Mouse (Mus musculus) telencephalon, adult 2 months (tissue): ENCODE data around the gene Hoxc4.

Source experiments
- DNase-seq: peaks from one replicate; pipeline ENCODE4 v3.0.0-alpha.2; 2011; ENCODE audit warnings: low read depth, low spot score

Gene Hoxc4

DNA sequence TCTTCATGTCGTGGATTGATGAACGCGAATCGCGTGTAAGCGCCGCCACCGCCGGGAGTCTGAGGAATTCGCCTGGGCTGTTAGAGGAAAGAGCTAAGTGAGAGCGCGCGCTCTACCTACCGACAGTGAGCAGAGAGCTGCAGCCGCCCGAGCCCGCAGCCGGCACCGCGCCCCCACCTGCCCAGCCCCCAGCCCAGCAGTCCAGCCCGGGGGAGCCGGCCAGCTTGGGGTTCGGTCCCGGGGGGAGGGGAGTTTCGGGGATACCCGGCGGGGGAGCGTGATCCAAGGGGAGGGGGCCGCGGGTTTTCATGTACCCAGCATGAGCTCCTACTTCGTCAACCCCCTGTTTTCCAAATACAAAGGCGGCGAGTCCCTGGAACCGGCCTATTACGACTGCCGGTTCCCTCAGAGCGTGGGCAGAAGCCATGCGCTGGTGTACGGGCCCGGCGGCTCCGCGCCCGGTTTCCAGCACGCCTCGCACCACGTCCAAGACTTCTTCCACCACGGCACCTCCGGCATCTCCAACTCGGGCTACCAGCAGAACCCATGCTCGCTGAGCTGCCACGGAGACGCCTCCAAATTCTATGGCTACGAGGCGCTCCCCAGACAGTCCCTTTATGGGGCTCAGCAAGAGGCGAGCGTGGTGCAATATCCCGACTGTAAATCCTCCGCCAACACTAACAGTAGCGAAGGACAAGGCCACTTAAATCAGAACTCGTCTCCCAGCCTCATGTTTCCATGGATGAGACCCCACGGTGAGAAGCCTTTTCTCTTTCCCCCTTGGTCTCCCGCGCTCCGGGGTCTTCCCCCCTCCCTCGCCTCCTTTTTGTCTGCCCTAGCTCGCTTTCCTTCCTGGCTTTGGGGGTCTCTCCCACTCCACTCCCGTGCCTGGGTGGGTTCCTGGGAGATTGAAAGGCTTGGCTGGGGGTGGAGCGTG, 28.0 kb upstream of the Hoxc4 start, which contains the start of gene Hoxc8:
Gene Hoxc8 (plus strand): TSS at position 147 of the 937 bp plus-strand sequence.
- DNase-seq = no peak

DNA sequence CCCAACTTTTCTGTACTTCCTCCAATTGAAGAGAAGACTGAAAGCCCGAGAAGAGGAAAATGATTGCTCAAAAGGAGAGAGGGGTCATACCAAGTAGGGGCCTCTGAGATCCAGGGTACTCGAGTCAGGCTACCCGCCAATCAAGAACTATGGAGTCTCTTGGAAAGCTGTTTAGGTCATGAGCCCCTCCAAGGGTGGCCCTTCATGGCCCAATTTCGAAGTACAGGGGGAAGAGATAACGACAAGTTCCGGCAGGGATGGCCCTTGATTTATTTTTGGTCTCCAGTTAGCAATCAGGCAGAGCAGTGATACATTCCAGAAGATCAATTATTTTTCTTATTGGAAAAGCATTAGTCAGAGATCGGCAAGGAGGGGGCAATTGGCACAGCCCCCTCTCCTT, 27.0 kb upstream of the Hoxc4 start:
- no peak for DNase-seq

DNA sequence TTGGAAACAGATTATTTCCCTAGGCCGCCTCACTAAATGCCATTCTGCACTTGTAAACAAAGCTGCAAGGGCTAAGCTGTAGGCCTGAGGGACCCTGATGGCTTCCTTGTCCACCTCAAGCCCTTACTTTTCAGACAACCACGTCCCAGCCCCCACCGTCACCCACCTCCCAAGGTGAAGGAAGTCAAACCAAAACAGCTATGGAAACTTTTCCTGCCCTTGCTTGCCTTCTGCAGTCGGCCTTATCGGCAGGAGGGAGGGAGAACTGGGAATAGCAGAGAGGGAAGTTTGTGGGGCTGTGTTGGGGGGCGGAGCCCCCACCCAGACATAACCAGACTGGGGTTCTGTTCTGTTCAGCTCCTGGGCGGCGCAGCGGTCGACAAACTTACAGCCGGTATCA, 26.5 kb upstream of the Hoxc4 start:
- no peak for DNase-seq

DNA sequence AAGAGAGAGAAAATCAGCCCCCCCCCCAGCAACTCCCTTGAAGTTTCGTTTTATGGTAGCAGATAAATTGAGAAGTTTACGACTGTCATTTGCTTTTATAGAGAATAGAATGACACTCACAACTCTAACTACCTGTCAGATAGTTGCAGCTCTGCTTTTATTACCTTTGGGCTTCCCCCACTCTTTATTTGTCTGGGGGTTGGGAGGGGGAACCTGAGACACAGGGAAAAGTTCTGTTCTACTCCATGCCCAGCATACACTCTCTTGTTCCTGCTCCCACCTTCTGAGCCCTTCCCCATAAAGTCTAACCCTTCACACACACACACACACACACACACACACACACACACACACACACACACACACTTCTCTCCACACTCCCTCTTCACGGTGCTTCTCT, 25.9 kb upstream of the Hoxc4 start:
- DNase-seq = no peak

DNA sequence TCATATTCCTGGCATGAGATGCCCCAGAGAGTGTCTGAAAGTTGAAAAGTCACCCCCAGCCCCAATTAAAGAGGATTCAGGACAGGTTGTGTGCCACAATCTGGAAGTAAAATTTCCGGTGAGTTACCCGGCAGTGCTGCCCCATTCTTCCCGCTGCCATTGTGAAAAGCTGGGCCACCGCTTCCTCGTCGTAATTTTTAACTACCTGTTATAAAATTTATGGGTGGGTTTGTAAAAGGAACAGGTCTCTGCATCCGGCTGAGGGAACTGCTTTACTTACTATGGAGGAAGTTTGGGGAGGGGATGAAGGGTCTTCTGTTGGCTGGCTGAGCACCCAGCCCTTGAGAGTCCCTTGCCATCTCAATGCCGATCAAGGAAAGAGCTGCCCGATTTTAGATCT, 22.2 kb upstream of the Hoxc4 start:
- DNase-seq = no peak

DNA sequence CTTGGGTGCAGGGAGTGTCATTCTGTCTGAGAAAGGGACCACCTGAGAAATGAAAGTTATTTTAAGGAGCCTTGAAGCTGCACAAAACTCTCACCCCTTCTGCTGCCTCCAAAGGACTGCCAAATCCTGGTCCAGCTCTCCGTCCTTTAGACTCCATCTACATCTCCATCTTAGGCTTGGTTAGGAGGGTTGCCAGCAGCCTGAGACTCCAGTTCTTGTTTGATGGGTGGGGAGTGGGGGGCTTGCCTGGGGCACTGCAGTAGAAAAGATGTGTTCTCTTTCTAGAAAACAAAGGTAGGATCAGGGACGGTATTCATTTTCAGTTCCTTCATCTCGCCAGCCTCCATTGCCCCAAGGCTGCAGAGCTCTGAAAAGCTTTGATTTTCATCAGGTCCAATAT, 21.3 kb upstream of the Hoxc4 start:
- no peak for DNase-seq

DNA sequence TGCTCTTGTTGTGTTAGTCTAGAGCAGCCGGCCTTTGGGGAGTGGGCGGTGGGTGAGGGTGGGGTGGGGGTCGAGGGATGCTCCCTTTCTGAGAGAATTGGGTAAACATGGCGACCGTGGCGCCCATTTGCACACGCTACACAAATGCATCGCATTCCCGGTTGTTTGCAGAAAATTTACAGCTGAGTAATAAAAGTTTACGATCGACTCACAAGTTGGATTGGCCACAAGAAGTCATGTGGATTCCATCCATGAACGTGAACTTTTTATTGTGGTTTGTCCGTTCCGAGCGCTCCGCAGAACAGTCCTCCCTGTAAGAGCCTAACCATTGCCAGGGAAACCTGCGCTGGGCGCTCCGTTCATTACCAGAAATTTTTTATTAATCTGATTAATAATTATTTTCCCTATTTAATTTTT, 20.8 kb upstream of the Hoxc4 start, which contains the start of gene Hoxc6:
Gene Hoxc6 (plus strand): TSS at position 319 of the 417 bp plus-strand sequence.
- DNase-seq = no peak

DNA sequence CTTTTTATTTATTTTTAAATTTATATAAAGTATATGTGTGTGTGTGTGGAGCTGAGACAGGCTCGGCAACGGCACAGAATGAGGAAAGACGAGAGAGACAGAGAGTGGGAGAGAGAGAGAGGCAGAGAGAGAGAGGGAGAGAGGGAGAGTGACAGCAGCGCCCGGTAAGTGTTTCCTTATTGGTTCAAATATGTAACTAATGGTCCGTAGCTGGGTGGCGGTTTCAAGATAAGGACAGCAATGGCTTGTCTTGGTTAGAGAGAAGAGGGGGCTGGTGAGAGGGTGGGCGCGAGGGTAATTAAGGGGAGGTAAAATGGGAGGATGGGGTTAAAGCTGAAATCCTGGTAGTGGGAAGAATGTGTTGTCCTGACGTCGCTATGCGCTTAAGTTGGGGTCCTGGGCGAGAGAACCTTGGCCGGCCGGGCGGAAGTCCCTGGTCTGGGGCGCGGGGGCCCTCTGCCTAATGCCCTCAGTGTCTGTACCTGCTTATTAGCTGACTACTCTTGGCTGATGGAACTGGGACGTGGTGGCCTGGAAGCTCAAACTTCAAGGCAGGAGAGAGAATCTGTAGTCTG, 20.0 kb upstream of the Hoxc4 start:
- no peak for DNase-seq

DNA sequence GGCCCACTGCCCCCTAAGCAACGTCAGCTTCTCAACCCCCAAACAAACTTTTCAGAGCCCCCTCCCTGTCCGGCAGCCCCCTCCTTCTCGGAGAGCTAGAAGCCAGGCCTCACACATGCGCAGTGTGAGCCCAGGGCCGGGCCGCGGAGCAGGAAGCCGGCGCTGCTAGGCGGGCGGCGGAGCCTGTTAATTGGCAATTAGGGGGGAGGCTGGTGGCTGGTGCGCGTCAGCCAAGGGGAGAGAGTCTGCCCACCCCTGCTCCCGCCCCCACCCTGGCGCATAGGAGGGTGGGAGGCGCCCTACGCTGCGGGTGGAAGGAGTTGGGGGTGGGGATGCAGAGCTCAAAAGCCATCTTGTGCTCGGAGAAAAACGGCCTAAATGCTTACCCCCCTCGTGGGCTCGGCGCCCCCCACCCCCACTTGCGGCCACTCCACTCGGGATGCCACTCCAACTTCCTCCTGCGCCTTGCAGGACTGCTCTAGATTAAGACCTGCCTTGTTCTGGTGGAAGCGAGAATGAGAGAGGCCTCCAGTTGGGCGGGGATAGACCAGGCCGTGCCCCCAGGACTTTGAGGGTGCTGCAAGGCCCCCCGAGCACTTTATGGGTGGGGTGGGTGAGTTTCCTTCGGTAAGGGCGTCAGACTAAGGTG, 19.4 kb upstream of the Hoxc4 start:
- no peak for DNase-seq

DNA sequence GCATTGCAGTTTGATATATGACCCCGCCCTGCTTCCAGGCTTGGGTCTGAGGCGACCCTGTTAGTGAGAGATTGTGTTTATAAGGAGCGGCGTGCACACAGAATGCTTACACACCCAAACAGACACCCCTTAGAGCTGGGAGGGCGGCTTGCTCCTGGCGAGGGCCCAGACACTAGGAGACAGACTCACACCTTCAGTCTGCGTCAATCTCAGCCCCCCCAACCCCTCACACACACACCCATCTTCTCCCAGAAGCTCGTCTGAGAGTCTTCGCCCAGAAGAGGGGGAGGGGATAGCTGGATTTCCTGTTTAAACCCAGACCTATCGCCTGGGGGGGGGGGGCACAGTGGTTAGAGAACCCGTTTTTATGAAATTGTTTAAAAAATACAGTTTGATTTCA, 18.8 kb upstream of the Hoxc4 start:
- no peak for DNase-seq

DNA sequence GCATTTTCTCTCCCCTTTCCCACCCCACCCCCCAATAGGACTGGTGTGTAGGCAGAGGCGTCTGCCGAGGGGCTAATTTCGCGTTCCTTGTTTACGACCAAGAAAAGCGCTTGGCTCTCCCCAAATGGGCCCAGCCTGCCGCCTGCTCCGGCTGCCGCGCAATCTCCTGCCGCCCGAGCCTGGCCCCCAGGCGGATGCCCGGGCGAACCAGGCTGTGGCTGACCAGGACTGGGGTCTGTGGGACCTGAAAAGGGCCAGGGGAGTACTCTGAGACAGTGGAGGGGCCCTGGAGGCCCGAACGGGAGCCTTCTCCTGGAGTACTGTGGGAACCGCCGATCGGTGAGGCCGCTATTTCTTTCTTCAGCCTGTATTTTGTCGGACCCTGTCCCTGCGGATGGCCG, 18.2 kb upstream of the Hoxc4 start:
- DNase-seq = no peak

DNA sequence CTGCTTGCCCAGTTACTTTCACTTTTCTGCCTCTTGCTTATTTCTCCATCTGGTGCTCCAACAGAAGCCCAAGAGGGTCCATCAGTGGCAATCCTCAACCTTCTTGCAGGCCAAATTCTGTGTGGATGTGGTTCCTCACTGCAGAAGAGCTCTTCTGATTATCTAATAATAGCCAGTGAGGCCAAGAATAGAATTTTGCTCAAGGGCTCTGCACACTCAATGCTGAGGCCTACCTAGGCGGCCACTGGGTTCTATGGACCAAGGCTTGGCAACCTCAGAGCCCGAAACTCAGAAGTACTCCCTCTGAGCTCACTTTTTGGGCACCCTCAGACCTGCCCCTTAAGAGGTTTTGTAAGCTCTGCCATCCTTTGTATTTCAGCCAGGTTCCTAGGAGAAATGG, 17.4 kb upstream of the Hoxc4 start:
- no peak for DNase-seq

DNA sequence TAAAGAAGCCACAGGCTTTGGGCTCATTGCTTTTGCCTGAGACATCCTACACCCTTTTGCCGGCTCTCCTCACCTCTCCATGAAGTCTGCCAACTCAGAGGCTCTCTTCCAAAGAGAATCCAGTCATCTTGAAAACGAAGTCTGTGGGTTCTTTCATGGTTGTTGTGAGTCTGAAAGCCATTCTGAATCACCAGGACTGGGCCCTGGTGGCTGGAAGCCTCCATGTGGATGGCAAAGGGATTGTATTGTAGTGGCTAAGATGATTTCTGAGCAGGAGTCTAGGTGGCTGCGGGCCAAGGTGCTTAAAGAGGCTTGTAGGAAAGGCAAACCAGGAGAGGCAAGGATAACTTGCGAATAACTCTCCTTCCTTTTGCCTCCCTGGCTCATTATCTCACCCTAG, 16.6 kb upstream of the Hoxc4 start:
- no peak for DNase-seq

DNA sequence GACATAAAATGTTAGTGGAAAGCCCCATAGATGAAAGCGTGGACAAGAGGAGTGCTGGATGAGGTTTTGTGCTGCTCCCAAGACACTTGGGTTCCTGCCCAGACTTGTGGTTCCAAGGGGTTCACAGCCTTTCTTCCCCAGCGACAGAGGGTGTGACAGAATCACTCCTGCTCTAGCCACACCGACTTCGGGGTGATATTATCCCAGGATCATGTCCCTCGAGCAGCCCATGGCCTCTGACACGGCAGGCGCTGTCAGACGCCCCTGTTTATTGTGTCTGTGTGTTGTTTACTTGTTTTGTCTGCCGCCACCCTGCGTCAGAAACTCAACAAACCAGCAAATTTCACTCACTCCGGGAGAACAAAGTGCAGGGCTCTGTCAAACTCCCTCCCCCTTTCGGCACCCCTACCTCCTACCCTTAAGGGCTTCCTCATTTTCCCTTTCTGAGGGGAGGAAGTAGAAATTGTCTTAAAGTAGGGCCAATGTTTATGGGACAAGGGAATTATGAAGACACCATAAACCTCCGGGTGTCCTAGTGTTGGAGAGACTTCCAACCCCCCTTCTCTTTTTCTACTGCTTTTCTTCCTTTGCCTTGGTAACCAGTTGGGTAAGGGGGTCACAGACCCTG, 15.8 kb upstream of the Hoxc4 start:
- DNase-seq = no peak

DNA sequence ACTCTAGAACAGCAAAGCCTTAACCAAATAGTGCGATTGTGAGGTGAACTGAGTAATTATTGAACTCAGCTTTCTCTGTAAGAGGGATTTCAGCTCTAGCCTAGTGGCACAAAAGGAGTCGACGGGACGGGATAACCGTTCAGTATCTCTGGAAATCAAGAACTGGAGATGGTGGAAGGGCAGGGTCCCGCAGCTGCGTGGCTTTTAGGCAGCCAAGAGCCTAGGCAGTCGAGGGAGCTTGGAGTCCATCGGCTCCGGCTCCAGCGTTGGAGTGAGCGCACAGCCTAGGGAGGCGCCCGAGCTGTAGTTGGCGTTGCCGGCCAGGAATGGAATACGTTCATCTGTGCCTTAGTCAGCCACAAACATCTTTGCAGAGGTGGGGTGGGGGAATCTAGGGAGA, 13.4 kb upstream of the Hoxc4 start:
- DNase-seq = no peak

DNA sequence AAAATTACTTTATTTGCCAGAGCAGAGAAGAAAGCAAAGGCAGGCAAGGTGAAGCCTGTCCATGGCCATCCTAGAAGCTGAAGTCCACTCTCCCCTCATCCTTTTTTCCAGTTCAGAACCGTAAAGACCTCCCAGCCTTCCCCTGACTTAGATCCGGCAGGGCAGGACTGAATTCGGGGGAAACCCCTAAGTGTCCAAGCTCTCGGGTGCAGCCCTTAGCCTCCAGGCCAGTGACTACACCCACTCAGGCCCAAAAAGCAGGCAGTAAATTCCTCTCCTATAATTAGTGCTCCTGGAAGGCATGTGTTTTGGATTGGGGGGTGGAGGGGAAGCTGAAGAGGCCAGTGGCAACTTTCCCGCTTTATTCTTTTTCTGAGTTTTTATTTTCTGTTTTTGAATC, 12.9 kb upstream of the Hoxc4 start:
- DNase-seq = no peak

DNA sequence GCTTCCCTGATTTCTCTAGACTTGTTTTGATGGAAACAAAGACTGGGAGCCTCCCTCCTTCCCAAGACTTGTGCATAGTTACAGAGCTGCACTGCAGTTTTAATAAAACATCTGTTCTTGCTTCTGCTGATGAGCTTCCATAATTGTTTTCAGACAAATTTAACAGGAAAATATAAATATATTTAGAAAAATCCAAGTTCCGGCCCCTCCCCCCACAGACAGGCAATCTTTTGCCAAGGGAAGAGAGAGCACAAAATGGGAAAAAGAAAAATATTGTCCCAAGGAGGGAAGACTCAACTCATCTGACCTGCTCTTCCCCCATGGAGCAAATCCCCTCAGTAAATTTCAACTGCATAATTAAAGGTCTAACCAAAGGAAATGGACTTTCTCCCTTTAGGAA, 12.4 kb upstream of the Hoxc4 start:
- no peak for DNase-seq

DNA sequence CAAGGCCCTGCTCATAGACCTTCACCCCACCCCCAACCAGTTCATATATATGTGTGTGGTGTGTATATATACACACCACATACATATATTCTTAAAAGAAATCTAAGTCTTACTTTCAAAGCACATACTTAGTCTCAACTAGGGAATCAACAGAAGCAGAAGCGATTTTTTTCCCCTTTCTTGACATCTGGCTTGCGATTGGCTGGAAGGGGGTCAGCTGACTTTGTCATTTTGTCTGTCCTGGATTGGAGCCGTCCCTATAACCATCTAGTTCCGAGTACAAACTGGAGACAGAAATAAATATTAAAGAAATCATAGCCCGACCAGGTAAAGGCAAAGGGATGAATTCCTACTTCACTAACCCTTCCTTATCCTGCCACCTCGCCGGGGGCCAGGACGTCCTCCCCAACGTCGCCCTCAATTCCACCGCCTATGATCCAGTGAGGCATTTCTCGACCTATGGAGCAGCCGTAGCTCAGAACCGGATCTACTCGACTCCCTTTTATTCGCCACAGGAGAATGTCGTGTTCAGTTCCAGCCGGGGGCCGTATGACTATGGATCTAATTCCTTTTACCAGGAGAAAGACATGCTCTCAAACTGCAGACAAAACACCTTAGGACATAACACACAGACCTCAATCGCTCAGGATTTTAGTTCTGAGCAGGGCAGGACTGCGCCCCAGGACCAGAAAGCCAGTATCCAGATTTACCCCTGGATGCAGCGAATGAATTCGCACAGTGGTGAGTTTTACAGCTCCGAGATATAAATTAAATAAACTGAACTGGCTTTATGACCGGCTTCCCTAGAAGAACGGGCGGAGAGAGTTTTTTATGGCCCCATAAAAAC, 9.2 kb upstream of the Hoxc4 start:
- DNase-seq = no peak

DNA sequence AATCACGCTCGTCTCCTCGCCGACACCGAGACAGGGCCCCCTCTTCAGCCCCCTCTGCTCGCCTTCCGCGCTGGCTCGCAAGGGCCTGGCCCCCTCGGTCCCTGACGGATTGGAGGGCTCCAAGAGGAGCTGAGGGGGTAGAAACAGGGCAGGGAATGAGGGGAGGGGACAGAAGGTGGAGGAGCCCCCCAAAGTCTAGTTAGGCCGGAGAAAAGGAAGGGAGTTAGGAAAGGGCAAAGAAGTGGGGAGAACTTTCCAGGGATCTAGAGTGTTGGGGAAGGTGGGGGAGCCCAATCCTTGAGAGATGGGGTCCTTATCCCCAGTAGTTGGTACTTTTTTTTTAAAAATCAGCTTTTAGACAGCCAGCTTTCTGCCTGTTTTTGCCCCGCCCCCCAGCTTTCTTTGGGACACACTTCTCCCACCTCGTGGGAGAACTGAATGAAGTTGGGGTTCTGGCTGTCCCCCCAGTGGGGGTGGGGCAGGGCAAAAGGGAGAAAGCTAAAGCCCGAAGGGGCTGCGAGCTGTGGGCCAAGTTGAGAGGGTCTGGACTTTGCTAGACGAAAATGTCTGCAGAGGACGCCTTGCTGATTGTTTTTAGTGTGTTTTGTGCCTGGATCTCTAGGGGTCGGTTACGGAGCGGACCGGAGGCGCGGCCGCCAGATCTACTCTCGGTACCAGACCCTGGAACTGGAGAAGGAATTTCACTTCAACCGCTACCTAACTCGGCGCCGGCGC, 8.5 kb upstream of the Hoxc4 start:
- DNase-seq = no peak

DNA sequence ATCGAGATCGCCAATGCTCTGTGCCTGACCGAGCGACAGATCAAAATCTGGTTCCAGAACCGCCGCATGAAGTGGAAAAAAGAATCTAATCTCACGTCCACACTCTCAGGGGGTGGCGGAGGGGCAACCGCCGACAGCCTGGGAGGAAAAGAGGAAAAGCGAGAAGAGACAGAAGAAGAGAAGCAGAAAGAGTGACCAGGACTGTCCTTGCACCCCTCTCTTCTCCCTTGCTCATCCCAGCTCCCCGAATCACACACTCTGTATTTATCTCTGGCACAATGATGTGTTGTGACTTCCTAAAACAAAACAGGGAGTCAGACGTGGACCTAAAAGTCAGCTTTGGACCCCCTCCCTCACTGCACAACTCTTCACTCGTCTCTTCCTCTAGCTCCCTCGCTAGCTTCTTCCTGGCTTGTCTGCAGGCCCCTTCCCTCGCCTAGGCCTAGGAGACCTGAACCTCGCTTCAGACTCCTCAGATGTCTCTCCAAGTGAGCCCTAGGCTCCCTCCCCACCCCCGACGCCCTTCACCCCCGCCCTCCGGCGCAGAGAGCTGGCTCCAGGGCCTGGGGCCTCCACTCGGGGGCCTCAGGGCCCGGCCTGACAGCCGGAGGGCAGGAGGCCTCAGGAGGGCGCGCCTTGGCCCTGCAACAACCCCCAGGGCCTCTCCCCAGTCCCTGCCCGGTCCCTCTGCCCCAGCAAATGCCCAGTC, 7.7 kb upstream of the Hoxc4 start:
- no peak for DNase-seq
